Mouse (Mus musculus) forebrain, postnatal 0 days (tissue): Measurements from ENCODE around the gene Psmb6. TPM values are rescaled to one million over a fixed set of nuclear protein-coding genes. Genes with fewer than 3 reads are reported as not detected.

Experiments used
- ATAC-seq: fragments of 200-750 bp; cut with Nextera tagmentation; 2 replicates; pipeline ENCODE4 v1.8.0; 2017; ENCODE audit warnings: mild to moderate bottlenecking, moderate library complexity
- DNase-seq: peaks from one replicate; pipeline ENCODE4 v3.0.0-alpha.2; 2015
- H3K27ac ChIP-seq: fragments of 300-500 bp; sonication (generic); 2 replicates; pipeline ENCODE4 v1.5.1; 2014; ENCODE audit warnings: low read depth, mild to moderate bottlenecking, antibody characterized with exemption, low read length, moderate library complexity, mixed read lengths
- H3K27me3 ChIP-seq: fragments of 300-500 bp; sonication (generic); 2 replicates; pipeline ENCODE4 v1.6.1; 2014; ENCODE audit warnings: mild to moderate bottlenecking, low read length, mixed read lengths; ENCODE audit not compliant: insufficient read depth
- H3K36me3 ChIP-seq: fragments of 300-500 bp; sonication (generic); 2 replicates; pipeline ENCODE4 v1.6.1; 2014; ENCODE audit warnings: mild to moderate bottlenecking, moderate library complexity; ENCODE audit not compliant: insufficient read depth
- H3K4me1 ChIP-seq: fragments of 300-500 bp; sonication (generic); 2 replicates; pipeline ENCODE4 v1.6.1; 2014; ENCODE audit warnings: antibody characterized with exemption; ENCODE audit not compliant: insufficient read depth
- H3K4me2 ChIP-seq: fragments of 300-500 bp; sonication (generic); 2 replicates; pipeline ENCODE4 v1.6.1; 2014; ENCODE audit warnings: low read depth, mild to moderate bottlenecking, moderate library complexity
- H3K4me3 ChIP-seq: fragments of 300-500 bp; sonication (generic); 2 replicates; pipeline ENCODE4 v1.5.1; 2014; ENCODE audit warnings: low read depth, low read length, mixed read lengths
- H3K9ac ChIP-seq: fragments of 300-500 bp; sonication (generic); 2 replicates; pipeline ENCODE4 v1.6.1; 2014; ENCODE audit warnings: mild to moderate bottlenecking
- H3K9me3 ChIP-seq: fragments of 300-500 bp; sonication (generic); 2 replicates; pipeline ENCODE4 v1.6.1; 2016; ENCODE audit warnings: low read length
- CTCF ChIP-seq: sonication (generic); IDR thresholded peaks from 2 replicates; pipeline ENCODE4 v1.5.1; 2016; ENCODE audit warnings: antibody characterized with exemption, control low read depth, low read depth
- WGBS: fragments of 180-500 bp; shearing (Covaris S2); extraction: QIAGEN DNeasy Blood & Tissue Kit; methylation state at CpG from one replicate; pipeline ENCODE4 v1.1.7; 2014; 5-methylcytosine and 5-hydroxymethylcytosine counted together
- polyA plus RNA-seq: library from polyadenylated mRNA; unstranded; fragments of >200 nt; fragmentation: Nextera tagmentation; extraction: Ambion mirVana; gene quantifications from 2 replicates; pipeline ENCODE4 v1.2.1, GENCODE M21; 2015
- total RNA-seq: library from RNA; depleted of rRNA; stranded (reverse); fragments of >200 nt; gene quantifications from 2 replicates; pipeline ENCODE4 v1.2.3, GENCODE M21; 2014

Gene Psmb6
- total and polyA plus RNA-seq, 2 experiments from 2014 or later: 428 to 820 TPM

GRCm38 (mm10) chr11:70539423-70539822, 14.3 kb downstream of the Psmb6 start:
- ATAC-seq (no peak; the same call in 1 of the 2 replicates), DNase-seq (no peak)
- H3K27ac ChIP-seq: no peak overlapping the region
- H3K4me3 ChIP-seq: peak overlapping the region; percentile 62
- H3K9me3 ChIP-seq: no peaks in the 10 kb centered on the region
- 0 out of 2 replicates have a peak, but pooled peaks cover 5% of the 10 kb centered on the region for H3K4me1 ChIP-seq
- 13% methylated on average over 9 of the region's 9 CpGs for WGBS
- H3K36me3 ChIP-seq: no peaks in the 10 kb centered on the region; the same call in 1 of the 2 replicates
- peak overlapping the region; percentile 68 for H3K9ac ChIP-seq
- H3K4me2 ChIP-seq: peak overlapping the region; percentile 77
- H3K27me3 ChIP-seq: peaks cover 4% of the 10 kb centered on the region
- TF ChIP-seq CTCF: no peak

GRCm38 (mm10) chr11:70539877-70540587, 14.9 kb downstream of the Psmb6 start, which contains the start of gene Pld2:
Pld2 (plus strand) TSS chr11:70540064.
- peak within 1 kb of the TSS; percentile 68 for H3K9ac ChIP-seq
- peak within 1 kb of the TSS; percentile 62 for H3K4me3 ChIP-seq
- H3K4me1 ChIP-seq: 0 out of 2 replicates have a peak, but pooled peaks cover 5% of the 10 kb centered on the region
- DNase-seq (peak; percentile 86), ATAC-seq (peak; percentile 96)
- H3K36me3 ChIP-seq: no peaks in the 10 kb centered on the region; the same call in 1 of the 2 replicates
- H3K4me2 ChIP-seq: peak within 1 kb of the TSS; percentile 77
- peak; percentile 70 for TF ChIP-seq CTCF
- peaks cover 4% of the 10 kb centered on the region for H3K27me3 ChIP-seq
- 4% methylated on average over 61 of the region's 65 CpGs for WGBS
- H3K27ac ChIP-seq: no peak within 1 kb of the TSS
- H3K9me3 ChIP-seq: no peaks in the 10 kb centered on the region

GRCm38 (mm10) chr11:70540928-70541327, 15.8 kb downstream of the Psmb6 start:
- H3K4me3 ChIP-seq: peak overlapping the region; percentile 62
- H3K9me3 ChIP-seq: no peaks in the 10 kb centered on the region
- peak overlapping the region; percentile 77 for H3K4me2 ChIP-seq
- no peak for TF ChIP-seq CTCF
- H3K9ac ChIP-seq: no peak overlapping the region
- 87% methylated on average over 7 of the region's 7 CpGs for WGBS
- no peak overlapping the region for H3K27ac ChIP-seq
- DNase-seq (no peak), ATAC-seq (no peak)
- H3K27me3 ChIP-seq: peaks cover 4% of the 10 kb centered on the region
- H3K36me3 ChIP-seq: no peaks in the 10 kb centered on the region; the same call in 1 of the 2 replicates
- H3K4me1 ChIP-seq: 0 out of 2 replicates have a peak, but pooled peaks cover 5% of the 10 kb centered on the region

GRCm38 (mm10) chr11:70541415-70541814, 16.2 kb downstream of the Psmb6 start:
- H3K9me3 ChIP-seq: no peaks in the 10 kb centered on the region
- H3K27me3 ChIP-seq: peaks cover 4% of the 10 kb centered on the region
- TF ChIP-seq CTCF: no peak
- 55% methylated on average over 5 of the region's 5 CpGs for WGBS
- H3K27ac ChIP-seq: no peak overlapping the region
- H3K4me1 ChIP-seq: 0 out of 2 replicates have a peak, but pooled peaks cover 5% of the 10 kb centered on the region
- H3K4me2 ChIP-seq: peak overlapping the region; percentile 77
- no peaks in the 10 kb centered on the region; the same call in 1 of the 2 replicates for H3K36me3 ChIP-seq
- H3K4me3 ChIP-seq: no peak overlapping the region
- peak; percentile 27; the same call in 1 of the 2 replicates for ATAC-seq
- H3K9ac ChIP-seq: no peak overlapping the region
- DNase-seq: no peak

GRCm38 (mm10) chr11:70544496-70544895, 19.3 kb downstream of the Psmb6 start:
- Histone ChIP-seq H3K27ac (no peak overlapping the region), H3K36me3 (no peaks in the 10 kb centered on the region; the same call in 1 of the 2 replicates), H3K4me2 (no peak overlapping the region), H3K27me3 (no peaks in the 10 kb centered on the region), H3K4me1 (0 out of 2 replicates have a peak, but pooled peaks cover 5% of the 10 kb centered on the region), H3K4me3 (no peak overlapping the region), H3K9ac (no peak overlapping the region), H3K9me3 (no peaks in the 10 kb centered on the region)
- WGBS: 75% methylated on average over 7 of the region's 7 CpGs
- no peak for TF ChIP-seq CTCF
- ATAC-seq (no peak), DNase-seq (no peak)

GRCm38 (mm10) chr11:70551526-70551925, 26.4 kb downstream of the Psmb6 start:
- ATAC-seq (no peak), DNase-seq (no peak)
- Histone ChIP-seq H3K36me3 (no peaks in the 10 kb centered on the region), H3K9me3 (no peaks in the 10 kb centered on the region), H3K9ac (no peak overlapping the region), H3K4me2 (no peak overlapping the region), H3K27me3 (no peaks in the 10 kb centered on the region), H3K4me3 (no peak overlapping the region), H3K27ac (no peak overlapping the region), H3K4me1 (no peaks in the 10 kb centered on the region)
- WGBS: 93% methylated on average over 8 of the region's 8 CpGs
- no peak for TF ChIP-seq CTCF

- no peak for ATAC-seq
Observed at GRCm38 (mm10) chr11:70553940-70554339, 28.8 kb downstream of the Psmb6 start.

More at GRCm38 (mm10) chr11:70553940-70554339, 28.8 kb downstream of the Psmb6 start:
- no peak overlapping the region for H3K4me2 ChIP-seq
- DNase-seq: no peak
- H3K4me3 ChIP-seq: no peak overlapping the region
- no peaks in the 10 kb centered on the region for H3K4me1 ChIP-seq
- H3K9me3 ChIP-seq: no peaks in the 10 kb centered on the region
- no peaks in the 10 kb centered on the region for H3K36me3 ChIP-seq
- no peak overlapping the region for H3K27ac ChIP-seq
- H3K27me3 ChIP-seq: no peaks in the 10 kb centered on the region
- no peak for TF ChIP-seq CTCF
- WGBS: 38% methylated on average over 7 of the region's 7 CpGs
- no peak overlapping the region for H3K9ac ChIP-seq
